ENCODE assay signal across 8 mouse cellular contexts in the genomic region with DNA sequence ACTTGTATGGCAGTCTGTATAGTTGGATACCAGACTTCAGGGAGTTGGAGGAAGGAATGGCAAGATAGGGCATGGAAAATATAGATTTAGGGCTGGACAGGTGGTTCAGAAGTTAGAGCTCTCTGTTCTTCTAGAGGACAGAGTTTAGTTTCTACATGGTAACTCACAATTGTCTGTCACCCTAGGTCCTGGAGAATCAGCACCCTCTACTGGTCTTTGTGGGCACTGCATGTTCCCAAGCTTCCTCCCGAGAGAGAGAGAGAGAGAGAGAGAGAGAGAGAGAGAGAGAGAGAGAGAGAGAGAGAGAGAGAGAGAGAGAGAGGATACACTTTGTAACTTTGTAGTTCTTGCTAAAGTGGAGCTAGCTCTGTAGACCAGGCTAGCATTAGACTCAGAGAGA. TPM values are rescaled to one million over a fixed set of nuclear protein-coding genes. Genes with fewer than 3 reads are reported as not detected.
DNase-seq lines count a peak whose midpoint lies in the region; ATAC-seq lines count a peak whose summit lies in the region.

No protein-coding gene starts in this region.

- DNase-seq in heart, adult 18-20 months: peak; percentile 23 to 69
- DNase-seq in heart, postnatal 25 days (ENCODE audit: low spot score): no peak
- peak; percentile 77 for DNase-seq in ES-CJ7 (ENCODE audit: low read depth, low spot score)
- peak; percentile 7 for DNase-seq in cerebellum, adult 9-10 months
- peak; percentile 63 to 78 for DNase-seq in left cerebral cortex, adult 18-20 months (ENCODE audit: low spot score in 2 of 2)
- DNase-seq in naive thymus-derived CD4-positive, alpha-beta T cell, adult 2 months (ENCODE audit: low read depth): peak; percentile 12
- peak; percentile 42 for DNase-seq in yolk sac, embryonic 10.5 days (ENCODE audit: low spot score)

- intact Hi-C loops in heart, postnatal 25 days (cut with DNase I): loop anchor here (1.0 to 5.0 kb wide), 2 partner anchors 76 to 276 kb away; no protein-coding TSS in a partner anchor

- peak; percentile 78 for ATAC-seq in granulocyte monocyte progenitor cell, adult 5-6 weeks (replicated peaks; ENCODE audit: poor library complexity, severe bottlenecking)

RNA-seq across cellular contexts. Expression of a gene that starts 5.1 kb away (rescaled TPM):
- not detected for total RNA-seq in heart, adult 18-20 months (2021)
- total RNA-seq in heart, postnatal 25 days (2021): not detected
- total RNA-seq in granulocyte monocyte progenitor cell, adult 5-6 weeks (2014; fragmentation: Nextera tagmentation): not detected in 2 replicates
- total RNA-seq in granulocyte monocyte progenitor cell, adult 5-6 weeks (2017): not detected in 2 replicates
- not detected for total RNA-seq in left cerebral cortex, adult 18-20 months (2021)
